In genomic region chr15:96377701-96378100, GRCm38 (mm10) we compare ENCODE assay signal across 12 mouse cellular contexts.
DNase-seq lines count a peak whose midpoint lies in the region; ATAC-seq lines count a peak whose summit lies in the region.
"Had no signal": no experiment of that assay in that cellular context is flagged by ENCODE, and none has a peak within 500 bp of the region (broad histone marks: within the 10 kb centered on the region; RNA-seq: fewer than 3 reads in every experiment).

No protein-coding gene starts in this region.

- 0 out of 2 replicates have a peak overlapping the region, but pooled peaks have one; percentile 17 for H3K9ac ChIP-seq in intestine, embryonic 16.5 days (ENCODE audit: low read depth, low read length)
- H3K9ac ChIP-seq in intestine, embryonic 15.5 days = no peak overlapping the region
- H3K9ac ChIP-seq in stomach, embryonic 14.5 days (replicated peaks; ENCODE audit: low read depth, low read length) = no peak overlapping the region
- no peak overlapping the region for H3K9ac ChIP-seq in midbrain, embryonic 16.5 days (ENCODE audit: low read depth, low read length)
- H3K9ac ChIP-seq: hindbrain, embryonic 15.5 days; liver, embryonic 12.5 days; midbrain, embryonic 12.5 days had no signal

- H3K36me3 ChIP-seq in intestine, embryonic 16.5 days (ENCODE audit: control insufficient read depth, insufficient read depth, low read length) = peaks cover 2% of the 10 kb centered on the region; the same call in 1 of the 2 replicates
- peaks cover 3% of the 10 kb centered on the region for H3K36me3 ChIP-seq in intestine, embryonic 15.5 days
- peaks cover 32% of the 10 kb centered on the region for H3K36me3 ChIP-seq in stomach, embryonic 14.5 days (ENCODE audit: control insufficient read depth, insufficient read depth, low read length)
- peaks cover 9% of the 10 kb centered on the region for H3K36me3 ChIP-seq in midbrain, embryonic 16.5 days (ENCODE audit: control insufficient read depth, insufficient read depth, low read length)

- peak overlapping the region; percentile 31; the same call in 1 of the 2 replicates for H3K27ac ChIP-seq in intestine, embryonic 16.5 days (ENCODE audit: low read length)
- no peak overlapping the region for H3K27ac ChIP-seq in intestine, embryonic 15.5 days
- H3K27ac ChIP-seq in stomach, embryonic 14.5 days (ENCODE audit: low read length) = peak overlapping the region; percentile 52; the same call in 1 of the 2 replicates
- H3K27ac ChIP-seq in midbrain, embryonic 16.5 days (ENCODE audit: low read length) = no peak overlapping the region
- H3K27ac ChIP-seq: hindbrain, embryonic 15.5 days; midbrain, embryonic 12.5 days had no signal

- no peaks in the 10 kb centered on the region for H3K27me3 ChIP-seq in intestine, embryonic 16.5 days (replicated peaks; ENCODE audit: control insufficient read depth, insufficient read depth, low read length)
- no peaks in the 10 kb centered on the region for H3K27me3 ChIP-seq in intestine, embryonic 15.5 days (replicated peaks)
- no peaks in the 10 kb centered on the region for H3K27me3 ChIP-seq in stomach, embryonic 14.5 days (ENCODE audit: control insufficient read depth, insufficient read depth, low read length)
- no peaks in the 10 kb centered on the region for H3K27me3 ChIP-seq in midbrain, embryonic 16.5 days (ENCODE audit: control insufficient read depth, insufficient read depth, low read depth, low read length)
- H3K27me3 ChIP-seq: hindbrain, embryonic 15.5 days; liver, embryonic 12.5 days; midbrain, embryonic 12.5 days had no signal

- H3K9me3 ChIP-seq in intestine, embryonic 16.5 days (ENCODE audit: control insufficient read depth, low read length) = no peaks in the 10 kb centered on the region
- no peaks in the 10 kb centered on the region for H3K9me3 ChIP-seq in intestine, embryonic 15.5 days
- H3K9me3 ChIP-seq in stomach, embryonic 14.5 days (ENCODE audit: control insufficient read depth, low read depth, low read length) = no peaks in the 10 kb centered on the region
- no peaks in the 10 kb centered on the region for H3K9me3 ChIP-seq in midbrain, embryonic 16.5 days (replicated peaks; ENCODE audit: control insufficient read depth, low read length, poor library complexity, severe bottlenecking)
- H3K9me3 ChIP-seq: hindbrain, embryonic 15.5 days; liver, embryonic 12.5 days; midbrain, embryonic 12.5 days had no signal

- no peak overlapping the region for H3K4me3 ChIP-seq in intestine, embryonic 16.5 days (ENCODE audit: low read length)
- no peak overlapping the region for H3K4me3 ChIP-seq in intestine, embryonic 15.5 days (replicated peaks)
- no peak overlapping the region for H3K4me3 ChIP-seq in stomach, embryonic 14.5 days (ENCODE audit: low read depth, low read length)
- no peak overlapping the region for H3K4me3 ChIP-seq in midbrain, embryonic 16.5 days (ENCODE audit: low read depth, low read length)
- H3K4me3 ChIP-seq: hindbrain, embryonic 15.5 days; liver, embryonic 12.5 days; midbrain, embryonic 12.5 days had no signal

- DNase-seq in cerebellum, postnatal 4 days (ENCODE audit: low spot score in 2 of 2) = no peak
- peak; percentile 45 for DNase-seq in cerebellum, adult 8-10 months
- no peak for DNase-seq in layer of hippocampus, adult 8-10 months (ENCODE audit: low spot score in 2 of 2)
- DNase-seq: layer of hippocampus, postnatal 36 days had no signal

- 91% methylated on average over 7 of the region's 7 CpGs for WGBS in intestine, embryonic 16.5 days
- WGBS in intestine, embryonic 15.5 days = 89% methylated on average over 7 of the region's 7 CpGs
- 84% methylated on average over 7 of the region's 7 CpGs for WGBS in stomach, embryonic 14.5 days
- WGBS in midbrain, embryonic 16.5 days = 93% methylated on average over 7 of the region's 7 CpGs

- ATAC-seq in cerebellum, adult (ENCODE audit: insufficient number of reproducible peaks, low FRiP score, low TSS enrichment) = peak; percentile 81
- ATAC-seq in intestine, embryonic 16.5 days = no peak
- no peak for ATAC-seq in intestine, embryonic 15.5 days
- no peak for ATAC-seq in stomach, embryonic 14.5 days (ENCODE audit: insufficient number of reproducible peaks, insufficient read depth, low FRiP score, low read depth)
- no peak for ATAC-seq in midbrain, embryonic 16.5 days
- ATAC-seq: liver, embryonic 12.5 days had no signal

- H3K4me2 ChIP-seq in intestine, embryonic 16.5 days (ENCODE audit: low read depth, low read length) = no peak overlapping the region
- no peak overlapping the region for H3K4me2 ChIP-seq in intestine, embryonic 15.5 days (replicated peaks)
- no peak overlapping the region for H3K4me2 ChIP-seq in stomach, embryonic 14.5 days (replicated peaks; ENCODE audit: low read depth, low read length)
- H3K4me2 ChIP-seq in midbrain, embryonic 16.5 days (ENCODE audit: low read length) = no peak overlapping the region
- H3K4me2 ChIP-seq: hindbrain, embryonic 15.5 days; liver, embryonic 12.5 days; midbrain, embryonic 12.5 days had no signal

- no peaks in the 10 kb centered on the region for H3K4me1 ChIP-seq in intestine, embryonic 16.5 days (ENCODE audit: control insufficient read depth, insufficient read depth, low read length)
- H3K4me1 ChIP-seq in intestine, embryonic 15.5 days (replicated peaks) = no peaks in the 10 kb centered on the region
- H3K4me1 ChIP-seq in stomach, embryonic 14.5 days (ENCODE audit: control insufficient read depth, insufficient read depth, low read length) = 0 out of 2 replicates have a peak, but pooled peaks cover 5% of the 10 kb centered on the region
- H3K4me1 ChIP-seq in midbrain, embryonic 16.5 days (ENCODE audit: control insufficient read depth, insufficient read depth, low read length) = no peaks in the 10 kb centered on the region; the same call in 1 of the 2 replicates
- H3K4me1 ChIP-seq: hindbrain, embryonic 15.5 days; liver, embryonic 12.5 days; midbrain, embryonic 12.5 days had no signal

Comparison
In these comparisons a context has a peak if more than half of its experiments do, and no peak if none do; other contexts are left out.
1. H3K27ac ChIP-seq: peak in intestine, embryonic 16.5 days (single experiment) and stomach, embryonic 14.5 days (single experiment); none in intestine, embryonic 15.5 days (single experiment) and midbrain, embryonic 16.5 days (single experiment).